Mouse (Mus musculus): ENCODE measurements at regions not wholly inside any gene's neighbourhood (a gene's known extent, or its start where the extent isn't known, plus 50 kb on each side); places are given as distances from the start of the nearest gene placed in this dataset.

GRCm38 (mm10) chr6:78228883-78229282 is 141.6 kb upstream of the Reg3b start:
- no peak for DNase-seq (ENCODE audit: low spot score in 2 of 2)

GRCm38 (mm10) chr6:78244404-78244803 is 126.1 kb upstream of the Reg3b start:
- no peak for DNase-seq (ENCODE audit: low spot score in 2 of 2)

- no peak for DNase-seq (ENCODE audit: low spot score in 2 of 2)
These were observed 125.4 kb upstream of the Reg3b start for GRCm38 (mm10) chr6:78245010-78245409.

- no peak for DNase-seq (ENCODE audit: low spot score in 2 of 2)
These were observed 120.4 kb upstream of the Reg3b start for GRCm38 (mm10) chr6:78250053-78250452.

GRCm38 (mm10) chr6:78250541-78250940 is 119.9 kb upstream of the Reg3b start:
- no peak for DNase-seq (ENCODE audit: low spot score in 2 of 2)

GRCm38 (mm10) chr6:78271879-78272546 is 98.4 kb upstream of the Reg3b start:
- no peak for DNase-seq (ENCODE audit: low spot score in 2 of 2)

- DNase-seq (ENCODE audit: low spot score in 2 of 2), result peak in 1 of 2 experiments; percentile 41
These were observed 92.3 kb upstream of the Reg3b start for GRCm38 (mm10) chr6:78277993-78278715.

- peak; percentile 41 to 53 for DNase-seq (ENCODE audit: low spot score in 2 of 2)
These were observed 89.9 kb upstream of the Reg3b start for GRCm38 (mm10) chr6:78280541-78280940.

GRCm38 (mm10) chr6:78294647-78295046 is 75.8 kb upstream of the Reg3b start:
- no peak for DNase-seq (ENCODE audit: low spot score in 2 of 2)

- peak; percentile 20 to 21 for DNase-seq (ENCODE audit: low spot score in 2 of 2)
These were observed 67.2 kb upstream of the Reg3b start for GRCm38 (mm10) chr6:78303187-78303740.

Measured in right cerebral cortex, postnatal 10 days (tissue).